Mouse (Mus musculus): ENCODE results near the gene Aacs. TPM values are rescaled to one million over a fixed set of nuclear protein-coding genes. Genes with fewer than 3 reads are reported as not detected.
"Not testable (repeated sequence)": the region's sequence is repeated elsewhere in the genome, so short reads cannot be mapped to it uniquely, and the experiment has no call there.

The Aacs gene
- total RNA-seq (2017): 31.8 and 56.4 TPM in 2 replicates

DNA sequence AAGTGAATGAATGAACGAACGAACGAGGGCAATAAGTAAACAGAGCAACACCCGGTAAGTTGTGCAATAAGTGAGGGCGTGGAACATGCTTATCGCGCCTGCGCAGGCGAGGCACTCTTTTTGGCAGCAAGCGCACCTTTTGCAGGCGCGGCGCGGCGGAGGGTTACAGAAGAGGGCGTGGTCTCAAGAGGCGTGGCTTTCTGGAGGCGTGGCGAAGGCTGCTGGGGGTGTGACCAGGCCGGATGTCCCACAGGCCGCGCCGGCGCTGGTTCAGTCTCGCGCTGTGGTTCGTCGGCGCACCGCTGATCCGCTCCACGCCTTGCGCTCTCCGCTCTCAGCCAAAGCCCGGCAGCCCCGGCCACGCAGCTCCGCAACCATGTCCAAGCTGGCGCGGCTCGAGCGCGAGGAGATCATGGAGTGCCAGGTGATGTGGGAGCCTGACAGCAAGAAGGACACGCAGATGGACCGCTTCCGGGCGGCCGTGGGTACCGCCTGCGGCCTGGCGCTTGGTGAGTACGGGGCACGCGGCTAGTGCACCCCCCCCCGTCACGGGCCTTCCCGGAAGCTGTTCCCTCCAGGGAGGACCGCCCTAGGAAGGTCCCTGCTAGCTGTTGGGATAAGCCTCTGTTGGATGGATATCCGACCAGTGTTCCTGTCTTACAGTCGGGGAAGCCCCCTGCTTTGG lies at the start of gene Aacs:
Gene Aacs (plus strand): TSS at position 214 of the 685 bp plus-strand sequence.
- peak; percentile 96 for ATAC-seq (ENCODE audit: extremely low read depth, insufficient number of reproducible peaks, low FRiP score, poor library complexity, severe bottlenecking)

DNA sequence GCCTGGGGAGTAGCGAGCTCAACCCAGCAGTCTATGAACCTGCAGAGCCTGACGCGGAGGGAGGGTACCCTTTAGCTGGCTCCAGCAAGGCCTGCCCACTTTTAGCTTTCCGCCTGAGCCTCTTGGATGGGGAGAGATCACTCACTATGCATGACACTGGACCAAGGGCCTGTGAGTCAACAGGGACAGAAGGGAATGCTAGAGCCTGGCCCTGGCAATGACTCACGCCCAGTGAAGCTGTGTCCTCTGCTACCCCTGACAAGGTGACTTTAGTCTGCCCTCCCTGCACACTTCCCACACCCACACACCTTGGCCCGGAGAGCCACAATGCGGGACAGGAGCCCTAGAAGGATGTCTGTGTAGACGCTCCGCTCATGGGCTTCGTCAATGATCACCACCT lies 49.3 kb upstream of the Aacs start:
- ATAC-seq (ENCODE audit: extremely low read depth, insufficient number of reproducible peaks, low FRiP score, poor library complexity, severe bottlenecking): no peak

- ATAC-seq (ENCODE audit: extremely low read depth, insufficient number of reproducible peaks, low FRiP score, poor library complexity, severe bottlenecking): not testable (repeated sequence)
Measured at GRCm38 (mm10) chr5:125432324-125432723, 43.3 kb upstream of the Aacs start.

- peak; percentile 99 for ATAC-seq (ENCODE audit: extremely low read depth, insufficient number of reproducible peaks, low FRiP score, poor library complexity, severe bottlenecking)
Measured at GRCm38 (mm10) chr5:125433793-125434337, 41.7 kb upstream of the Aacs start, which contains the start of gene Dhx37. Gene Dhx37, minus strand, starts transcription at chr5:125434121.

DNA sequence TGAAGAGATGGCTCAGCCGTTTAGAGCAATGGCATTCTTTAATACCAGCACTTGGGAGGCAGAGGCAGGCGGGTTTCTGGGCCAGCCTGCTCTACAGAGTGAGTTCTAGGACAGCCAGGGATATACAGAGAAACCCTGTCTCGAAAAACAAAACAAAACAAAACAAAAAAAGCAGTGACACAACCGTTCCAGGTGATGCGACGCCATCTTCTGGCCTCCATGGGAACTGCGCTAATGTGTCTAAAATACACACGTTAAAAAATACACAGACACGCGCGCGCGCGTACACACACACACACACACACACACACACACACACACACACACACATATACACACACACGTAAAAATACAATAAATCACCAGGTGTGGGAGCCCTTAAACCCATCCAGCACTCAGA lies 41.3 kb upstream of the Aacs start:
- not testable (repeated sequence) for ATAC-seq (ENCODE audit: extremely low read depth, insufficient number of reproducible peaks, low FRiP score, poor library complexity, severe bottlenecking)

DNA sequence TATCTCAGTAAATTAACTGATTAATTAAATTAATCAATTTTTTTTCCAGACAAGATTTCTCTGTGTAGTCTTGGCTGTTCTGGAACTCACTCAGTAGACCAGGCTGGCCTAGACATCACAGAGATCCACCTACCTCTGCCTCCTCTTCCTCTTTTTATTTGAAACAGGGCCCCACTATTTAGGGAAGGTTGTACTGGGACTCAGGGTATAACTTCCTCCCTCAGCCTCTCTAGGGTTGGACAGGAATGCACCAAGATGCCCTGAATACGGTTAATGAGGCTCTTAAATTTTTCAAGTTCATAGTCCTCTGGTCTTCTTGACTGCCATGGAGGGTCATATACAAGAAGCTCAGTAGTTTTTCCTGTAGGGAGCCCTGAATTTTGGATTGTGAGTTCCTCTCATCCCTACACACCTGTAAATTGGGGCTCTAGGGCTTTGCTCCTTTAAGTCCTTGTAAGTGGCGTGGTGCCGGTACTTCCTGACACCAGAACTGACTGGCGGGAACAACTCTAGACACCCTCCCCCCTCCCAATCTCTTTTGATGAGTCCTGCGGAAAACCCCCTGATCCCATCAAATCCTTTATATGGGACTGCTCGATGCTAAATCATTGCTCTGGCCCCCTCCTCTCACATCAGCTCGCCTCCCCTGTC lies 34.9 kb upstream of the Aacs start:
- ATAC-seq (ENCODE audit: extremely low read depth, insufficient number of reproducible peaks, low FRiP score, poor library complexity, severe bottlenecking): no peak

DNA sequence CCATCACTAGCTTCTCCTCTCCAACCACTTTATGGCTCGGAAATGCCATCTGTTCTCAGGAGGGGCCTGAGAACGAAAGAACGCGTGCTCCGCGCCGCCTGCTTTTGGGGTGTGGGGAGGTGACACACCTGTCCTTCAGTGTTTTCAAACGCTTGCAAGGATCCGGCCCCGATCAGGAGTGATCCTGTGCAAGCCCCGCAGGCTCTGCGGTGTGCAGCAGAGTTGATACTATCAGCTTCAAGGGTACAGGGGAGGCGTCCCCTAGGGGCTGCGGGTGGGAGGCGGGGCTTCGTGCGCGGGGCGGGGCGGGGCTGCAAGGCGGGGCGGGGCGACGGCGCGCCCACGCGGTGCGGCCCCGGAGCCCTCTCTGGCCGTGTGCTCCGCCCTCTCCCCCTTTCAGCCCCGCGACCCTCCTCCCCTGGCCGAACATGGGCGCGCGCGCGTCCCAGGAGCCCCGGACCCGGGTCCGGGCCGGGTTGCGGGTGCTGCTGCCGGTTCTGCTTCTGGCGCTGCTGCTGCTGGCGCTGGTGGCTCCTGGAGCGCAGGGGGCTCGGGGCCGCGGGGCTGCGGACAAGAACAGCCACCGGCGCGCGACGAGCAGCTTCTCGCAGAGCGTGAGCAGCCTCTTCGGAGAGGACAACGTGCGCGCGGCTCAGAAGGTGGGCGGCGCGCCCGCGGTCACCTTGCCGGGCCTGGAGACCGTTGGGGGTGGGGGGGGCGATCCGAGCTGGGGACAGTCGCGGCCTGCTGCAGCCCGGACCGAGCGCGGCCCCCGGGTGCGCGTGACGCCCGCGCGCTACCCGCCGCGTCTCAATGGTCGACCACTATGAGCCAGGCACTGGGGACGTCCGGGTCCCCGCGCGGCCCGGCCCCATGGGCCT lies 34.1 kb upstream of the Aacs start, which contains the start of gene Bri3bp:
Gene Bri3bp (plus strand): TSS at position 335 of the 881 bp plus-strand sequence.
- ATAC-seq (ENCODE audit: extremely low read depth, insufficient number of reproducible peaks, low FRiP score, poor library complexity, severe bottlenecking): peak; percentile 48

- ATAC-seq (ENCODE audit: extremely low read depth, insufficient number of reproducible peaks, low FRiP score, poor library complexity, severe bottlenecking): peak; percentile 40; the same call in 1 of the 2 replicates
Measured at GRCm38 (mm10) chr5:125442136-125442995, 33.2 kb upstream of the Aacs start.

DNA sequence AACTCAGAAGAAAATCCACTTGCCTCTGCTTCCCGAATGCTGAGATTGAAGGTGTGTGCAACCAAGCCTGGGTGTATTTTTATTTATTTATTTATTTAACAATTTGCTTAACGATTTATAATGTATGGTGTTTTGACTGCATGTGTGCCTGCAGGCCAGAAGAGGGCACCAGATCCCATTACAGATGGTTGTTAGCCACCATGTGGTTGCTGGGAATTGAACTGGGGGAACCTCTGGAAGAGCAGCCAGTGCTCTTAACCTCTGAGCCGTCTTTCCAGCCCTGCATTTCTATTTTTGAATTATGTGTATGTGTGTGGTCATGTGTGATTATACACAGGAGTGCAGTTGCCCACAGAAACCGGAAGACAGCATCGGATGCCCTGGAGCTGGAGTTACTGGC lies 32.3 kb upstream of the Aacs start:
- ATAC-seq (ENCODE audit: extremely low read depth, insufficient number of reproducible peaks, low FRiP score, poor library complexity, severe bottlenecking): no peak

DNA sequence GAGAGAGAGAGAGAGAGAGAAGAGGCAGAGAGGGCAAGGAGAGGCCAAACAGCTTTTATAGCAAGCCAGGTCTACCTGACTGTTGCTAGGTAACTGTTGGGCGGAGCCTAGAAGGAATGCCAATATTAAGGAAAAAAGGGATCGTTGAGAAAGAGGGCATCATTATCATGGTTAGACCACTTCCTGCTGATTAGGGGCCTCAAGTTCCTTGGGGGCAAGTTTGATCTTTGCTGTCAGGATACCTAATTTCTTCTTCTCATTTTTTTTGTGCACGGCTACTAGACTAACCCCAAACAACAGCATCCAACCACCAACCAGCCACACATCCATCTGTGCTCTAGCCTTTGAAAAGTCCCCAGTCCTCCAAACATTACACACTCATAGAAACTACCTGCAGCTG lies 31.7 kb upstream of the Aacs start:
- no peak for ATAC-seq (ENCODE audit: extremely low read depth, insufficient number of reproducible peaks, low FRiP score, poor library complexity, severe bottlenecking)

- ATAC-seq (ENCODE audit: extremely low read depth, insufficient number of reproducible peaks, low FRiP score, poor library complexity, severe bottlenecking): peak; percentile 48; the same call in 1 of the 2 replicates
Measured at GRCm38 (mm10) chr5:125444554-125444953, 31.1 kb upstream of the Aacs start.

DNA sequence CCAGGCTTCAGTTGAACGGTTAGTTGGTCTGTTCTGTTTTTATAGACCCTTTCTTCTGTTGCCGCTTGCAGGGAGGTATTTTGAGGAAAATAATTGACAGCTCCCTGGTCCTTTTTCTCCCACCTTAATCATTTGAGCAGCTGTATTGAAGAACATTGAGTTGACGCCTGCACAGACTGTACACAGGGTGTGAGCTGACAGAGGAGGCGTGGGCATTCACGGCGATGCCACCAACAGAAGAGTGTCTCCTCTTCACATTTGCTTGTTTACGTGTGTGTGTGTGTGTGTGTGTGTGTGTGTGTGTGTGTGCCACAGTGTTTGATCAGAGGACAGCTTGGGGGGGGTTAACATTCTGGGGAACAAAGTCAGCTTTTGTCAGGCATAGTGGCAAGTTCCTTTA lies 29.3 kb upstream of the Aacs start:
- ATAC-seq (ENCODE audit: extremely low read depth, insufficient number of reproducible peaks, low FRiP score, poor library complexity, severe bottlenecking): no peak

DNA sequence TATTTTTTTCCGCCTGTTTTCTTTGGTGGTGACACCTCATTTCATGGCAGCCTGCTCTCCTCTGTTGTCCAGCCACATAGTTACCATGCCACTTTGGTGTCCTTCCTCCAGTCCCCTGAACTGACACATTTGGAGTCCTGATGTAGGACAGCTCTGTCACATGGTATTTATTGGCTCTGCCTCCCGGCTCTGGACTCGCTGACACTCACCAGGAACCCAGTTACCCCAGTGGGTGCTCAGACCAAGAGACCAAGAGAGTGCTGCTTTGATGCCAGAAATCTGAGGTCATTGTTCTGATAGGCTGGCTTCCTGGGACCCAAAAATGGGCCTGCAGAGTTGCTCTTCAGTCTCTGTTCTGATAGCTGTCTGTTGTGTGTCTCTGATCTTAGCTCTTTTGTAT lies 27.6 kb upstream of the Aacs start:
- no peak for ATAC-seq (ENCODE audit: extremely low read depth, insufficient number of reproducible peaks, low FRiP score, poor library complexity, severe bottlenecking)

GRCm38 (mm10) chr5:125448631-125449030 lies 27.0 kb upstream of the Aacs start:
- ATAC-seq (ENCODE audit: extremely low read depth, insufficient number of reproducible peaks, low FRiP score, poor library complexity, severe bottlenecking): no peak

DNA sequence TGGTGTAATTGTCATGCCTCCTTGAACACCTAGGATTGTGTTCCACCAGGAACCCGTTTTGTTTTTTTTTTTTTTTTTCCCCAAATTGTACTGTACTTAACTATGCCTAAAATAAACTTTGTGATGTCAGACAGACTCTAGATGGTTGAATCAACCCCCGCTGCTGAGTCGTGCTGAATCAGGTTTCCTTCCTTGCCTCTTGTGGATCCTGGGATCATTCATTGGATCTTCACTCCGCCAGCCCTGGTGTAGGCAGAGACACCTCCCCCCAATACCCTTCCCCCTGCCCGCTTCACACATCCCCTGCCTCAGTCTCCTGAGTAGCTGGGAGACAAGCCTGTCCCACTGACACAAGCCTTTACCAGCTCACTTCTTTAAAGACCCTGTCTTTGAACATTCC lies 26.3 kb upstream of the Aacs start:
- no peak for ATAC-seq (ENCODE audit: extremely low read depth, insufficient number of reproducible peaks, low FRiP score, poor library complexity, severe bottlenecking)

- no peak for ATAC-seq (ENCODE audit: extremely low read depth, insufficient number of reproducible peaks, low FRiP score, poor library complexity, severe bottlenecking)
Measured at GRCm38 (mm10) chr5:125452573-125452972, 23.0 kb upstream of the Aacs start.

GRCm38 (mm10) chr5:125456100-125456499 lies 19.5 kb upstream of the Aacs start:
- ATAC-seq (ENCODE audit: extremely low read depth, insufficient number of reproducible peaks, low FRiP score, poor library complexity, severe bottlenecking): no peak

- ATAC-seq (ENCODE audit: extremely low read depth, insufficient number of reproducible peaks, low FRiP score, poor library complexity, severe bottlenecking): no peak
Measured at GRCm38 (mm10) chr5:125457538-125457937, 18.1 kb upstream of the Aacs start.
